Mouse (Mus musculus) C2C12 (cell line): ENCODE data around the gene Phldb1.

ENCODE experiments used
- CEBPB ChIP-seq: IDR thresholded peaks from one replicate; pipeline ENCODE4 v1.6.1; 2011; ENCODE audit warnings: low read depth, mild to moderate bottlenecking, control low read depth, moderate library complexity
- CTCF ChIP-seq: IDR thresholded peaks from one replicate; pipeline ENCODE4 v1.5.1; 2011; ENCODE audit not compliant: control insufficient read depth, insufficient read depth, insufficient read length
- FOSL1 ChIP-seq: IDR thresholded peaks from one replicate; pipeline ENCODE4 v1.8.0; 2011; ENCODE audit warnings: mild to moderate bottlenecking, low read length; ENCODE audit not compliant: poor library complexity, insufficient read depth, severe bottlenecking
- MAX ChIP-seq: IDR thresholded peaks from one replicate; pipeline ENCODE4 v1.6.1; 2011; ENCODE audit warnings: mild to moderate bottlenecking, control low read depth
- MYOG ChIP-seq: IDR thresholded peaks from one replicate; pipeline ENCODE4 v1.6.1; 2011; ENCODE audit not compliant: control insufficient read depth, insufficient read length; ENCODE audit errors: extremely low read depth
- USF1 ChIP-seq: IDR thresholded peaks from one replicate; pipeline ENCODE4 v1.6.1; 2011; ENCODE audit warnings: low read depth, mild to moderate bottlenecking, control low read depth, moderate library complexity

DNA sequence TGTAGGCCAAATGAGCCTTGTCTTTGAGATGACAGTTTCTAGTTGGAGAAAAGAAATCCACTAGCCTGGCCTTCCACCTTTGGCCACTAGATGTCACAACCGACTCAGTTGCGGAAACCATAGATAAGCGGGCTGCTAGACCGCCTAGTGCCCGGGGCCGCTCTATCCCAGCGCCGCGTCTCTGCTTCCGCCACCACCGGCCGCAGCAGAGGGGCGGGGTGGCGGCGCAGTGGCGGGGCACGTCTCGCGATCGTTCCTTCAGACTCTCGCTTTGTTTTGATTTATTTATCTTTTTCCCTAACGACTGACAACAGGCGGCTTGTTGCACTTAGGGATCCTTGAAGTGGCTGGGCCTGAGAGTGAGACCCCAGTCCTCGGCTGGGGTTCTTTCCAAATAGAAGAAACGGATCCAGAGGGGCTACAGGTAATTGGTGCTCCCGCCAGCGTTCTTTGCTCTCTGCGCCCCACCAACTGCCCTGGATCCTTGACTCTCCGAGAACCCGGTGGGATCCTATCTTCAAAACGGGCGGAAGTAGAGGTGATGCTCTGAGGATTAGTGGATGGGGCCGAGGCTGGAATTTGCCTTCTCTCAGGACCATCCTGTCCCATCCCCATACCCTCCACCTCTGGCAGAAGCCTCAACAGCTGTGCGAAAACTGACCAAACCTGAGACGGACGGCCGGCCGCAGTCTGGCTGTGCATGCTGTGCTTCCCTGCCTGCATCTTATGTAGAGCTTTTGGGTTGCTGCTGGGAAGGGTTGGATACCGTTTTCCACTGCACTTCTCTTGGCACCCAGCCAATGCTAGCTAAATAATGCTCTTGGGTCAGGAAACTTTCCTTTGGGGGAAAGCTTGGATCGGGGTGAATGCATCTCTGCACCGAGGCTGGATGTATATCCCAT is 38.0 kb upstream of the Phldb1 start:
- TF ChIP-seq CTCF = peak; percentile 28
- TF ChIP-seq MAX = no peak
- TF ChIP-seq CEBPB = no peak
- no peak for TF ChIP-seq FOSL1
- no peak for TF ChIP-seq MYOG
- TF ChIP-seq USF1 = no peak
